Mouse (Mus musculus): Measurements from ENCODE around the gene Snx33. TPM values are rescaled to one million over a fixed set of nuclear protein-coding genes. Genes with fewer than 3 reads are reported as not detected.
A peak's percentile ranks its signal among the peaks of the same experiment; 100 is the strongest.

Gene Snx33
- polyA plus RNA-seq, 1 experiment from 2014 or later: 8.6 TPM

DNA sequence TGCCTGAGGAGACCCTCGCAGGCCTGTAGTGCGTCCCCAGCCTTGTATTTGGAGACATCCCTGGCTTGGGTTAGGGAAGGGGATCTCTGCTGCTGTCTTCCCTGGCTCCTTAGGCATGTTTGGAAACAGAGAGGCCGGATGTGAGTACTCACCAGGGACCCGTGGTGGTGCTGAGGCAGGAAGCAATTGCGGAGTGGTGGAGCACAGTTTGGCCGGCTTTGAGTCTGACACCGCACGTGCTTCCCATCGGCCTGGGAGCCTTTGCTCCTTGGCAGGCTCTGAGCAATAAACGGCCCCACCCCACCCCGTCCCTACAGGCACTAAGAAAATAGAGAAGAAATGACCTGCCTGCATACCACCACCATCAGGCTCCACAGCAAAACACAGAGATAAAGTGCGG, 45.4 kb downstream of the Snx33 start:
- no peak for DNase-seq (ENCODE audit: extremely low spot score, low spot score)
- Histone ChIP-seq H3K4me3 (no peak overlapping the region), H3K27ac (no peak overlapping the region), H3K27me3 (ENCODE audit: poor library complexity, severe bottlenecking) (no peaks in the 10 kb centered on the region), H3K4me1 (peaks cover 8% of the 10 kb centered on the region), H3K9me3 (no peaks in the 10 kb centered on the region), H3K36me3 (replicated peaks) (no peaks in the 10 kb centered on the region)
- 86% methylated on average over 12 of the region's 12 CpGs for WGBS

DNA sequence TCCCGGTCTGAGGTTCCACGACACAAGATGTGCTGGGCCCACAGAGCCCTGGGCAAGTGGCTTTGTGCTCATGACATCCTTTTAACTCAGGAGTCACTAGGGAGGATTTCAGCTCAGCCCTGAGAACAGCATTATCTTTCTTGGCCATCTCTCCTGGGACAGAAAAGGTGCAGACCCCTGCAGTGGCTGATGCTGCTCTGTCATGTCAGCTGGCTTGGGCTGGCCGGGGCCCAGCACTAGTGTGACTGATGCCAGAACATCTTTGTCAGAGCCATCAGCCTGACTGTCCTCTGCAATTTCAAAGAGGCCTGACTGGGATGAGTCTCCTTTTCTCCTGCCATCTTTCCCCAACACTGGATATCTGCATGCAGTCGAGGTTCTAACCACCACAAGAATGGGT, 45.9 kb downstream of the Snx33 start:
- H3K4me1 ChIP-seq: peaks cover 8% of the 10 kb centered on the region
- no peaks in the 10 kb centered on the region for H3K27me3 ChIP-seq (ENCODE audit: poor library complexity, severe bottlenecking)
- no peak for DNase-seq (ENCODE audit: extremely low spot score, low spot score)
- no peaks in the 10 kb centered on the region for H3K36me3 ChIP-seq (replicated peaks)
- H3K9me3 ChIP-seq: no peaks in the 10 kb centered on the region
- H3K4me3 ChIP-seq: no peak overlapping the region
- H3K27ac ChIP-seq: no peak overlapping the region
- 69% methylated on average over 4 of the region's 4 CpGs for WGBS

DNA sequence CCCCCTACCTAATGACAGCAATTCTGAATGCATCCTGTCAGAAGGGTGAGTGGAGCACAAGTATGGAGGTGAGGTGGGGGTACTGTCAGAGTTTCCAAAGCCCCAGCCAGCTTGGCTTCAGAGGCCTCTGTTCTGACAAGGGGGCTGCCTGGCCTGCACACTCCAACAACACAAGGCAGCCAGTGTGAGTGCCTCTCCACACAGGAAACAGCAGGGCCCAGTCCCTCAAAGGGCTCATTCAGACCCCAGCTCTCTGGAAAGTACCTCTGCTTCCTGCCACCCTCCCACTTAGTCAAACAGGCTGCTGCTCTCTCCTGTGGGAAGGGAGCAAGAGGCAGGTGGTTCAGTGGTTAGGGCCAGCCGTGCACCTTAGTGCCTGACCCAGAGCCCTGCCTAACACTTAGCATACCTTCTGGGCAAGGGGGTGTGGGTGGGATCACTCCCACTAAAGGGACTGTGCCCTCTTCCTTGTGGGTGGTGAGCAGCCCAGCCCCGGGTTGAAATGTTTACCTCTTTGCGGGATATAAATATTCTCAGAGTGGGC, 46.6 kb downstream of the Snx33 start:
- WGBS: 76% methylated on average over 3 of the region's 3 CpGs

DNA sequence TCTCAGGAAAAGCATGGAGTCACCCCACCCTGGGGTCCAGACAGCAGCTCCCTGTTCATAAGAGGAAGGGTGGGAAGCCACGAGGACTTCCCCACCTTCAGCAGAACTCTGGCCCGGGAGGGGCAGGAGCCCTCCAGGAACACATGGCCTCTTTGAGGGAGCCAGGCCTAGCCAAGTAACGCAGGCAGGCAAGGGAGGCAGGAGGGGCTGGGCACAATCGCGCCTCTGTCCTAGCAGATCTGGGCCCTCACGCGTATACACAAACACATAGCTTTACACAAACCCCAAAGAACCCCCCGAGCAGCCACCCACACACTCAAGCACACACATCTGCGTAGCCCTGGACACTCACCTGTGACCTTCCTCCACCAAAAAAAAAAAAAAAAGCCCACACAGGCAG, 47.4 kb downstream of the Snx33 start:
- 63% methylated on average over 9 of the region's 9 CpGs for WGBS
- no peaks in the 10 kb centered on the region for H3K36me3 ChIP-seq (replicated peaks)
- no peak for DNase-seq (ENCODE audit: extremely low spot score, low spot score)
- peak overlapping the region; percentile 25; the same call in 1 of the 2 replicates for H3K27ac ChIP-seq
- H3K9me3 ChIP-seq: no peaks in the 10 kb centered on the region
- H3K4me3 ChIP-seq: no peak overlapping the region
- no peaks in the 10 kb centered on the region for H3K27me3 ChIP-seq (ENCODE audit: poor library complexity, severe bottlenecking)
- H3K4me1 ChIP-seq: peaks cover 13% of the 10 kb centered on the region

More for the DNA sequence above, 46.6 kb downstream of the Snx33 start:
- H3K4me3 ChIP-seq: no peak overlapping the region
- no peak overlapping the region for H3K27ac ChIP-seq
- no peaks in the 10 kb centered on the region for H3K9me3 ChIP-seq
- no peaks in the 10 kb centered on the region for H3K36me3 ChIP-seq (replicated peaks)
- H3K27me3 ChIP-seq (ENCODE audit: poor library complexity, severe bottlenecking): no peaks in the 10 kb centered on the region
- no peak for DNase-seq (ENCODE audit: extremely low spot score, low spot score)
- H3K4me1 ChIP-seq: peaks cover 13% of the 10 kb centered on the region

DNA sequence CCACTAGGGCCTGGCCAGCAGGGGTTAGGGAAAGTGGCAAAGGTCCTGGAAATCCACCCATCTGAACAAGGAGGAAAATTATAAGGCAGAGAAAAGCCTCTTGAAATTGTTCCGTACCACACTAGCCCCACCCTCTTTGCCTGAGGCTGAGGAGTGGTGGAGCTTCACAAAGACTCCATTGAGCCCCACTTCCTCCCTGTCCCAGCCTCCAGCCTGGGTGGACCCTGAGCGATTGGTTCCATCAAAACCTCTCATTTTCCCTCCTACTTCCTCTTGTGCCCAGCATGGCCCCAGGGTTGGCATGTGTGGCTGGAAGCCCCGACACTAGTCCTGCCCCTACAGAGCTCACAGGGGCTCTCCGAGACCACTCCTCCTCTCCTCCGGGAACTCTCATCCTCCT, 50.9 kb downstream of the Snx33 start:
- no peak for DNase-seq (ENCODE audit: extremely low spot score, low spot score)
- Histone ChIP-seq H3K36me3 (replicated peaks) (no peaks in the 10 kb centered on the region), H3K4me3 (no peak overlapping the region), H3K27me3 (ENCODE audit: poor library complexity, severe bottlenecking) (no peaks in the 10 kb centered on the region), H3K4me1 (peaks cover 13% of the 10 kb centered on the region), H3K9me3 (no peaks in the 10 kb centered on the region), H3K27ac (0 out of 2 replicates have a peak overlapping the region, but pooled peaks have one; percentile 40)
- 75% methylated on average over 5 of the region's 5 CpGs for WGBS

DNA sequence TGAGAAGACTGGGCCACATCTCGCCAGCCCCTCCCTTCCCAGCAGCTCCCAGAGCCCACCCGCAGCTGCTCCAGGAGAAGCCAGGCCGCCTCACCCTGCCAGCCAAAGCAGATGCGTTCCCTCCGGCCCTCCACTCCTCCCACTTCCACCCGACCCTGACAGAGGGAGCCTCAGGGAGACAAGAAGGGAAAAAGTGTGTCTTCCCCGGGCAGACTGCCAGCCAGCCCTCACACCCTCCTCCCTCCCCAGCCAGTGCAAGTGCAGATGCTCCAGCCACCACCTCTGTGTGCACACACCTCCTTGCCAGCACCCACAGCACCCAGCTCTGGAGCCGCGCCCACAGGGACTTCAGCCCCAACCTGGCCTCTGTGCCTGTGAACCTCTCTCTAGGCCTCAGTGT, 51.4 kb downstream of the Snx33 start:
- Histone ChIP-seq H3K4me1 (peaks cover 12% of the 10 kb centered on the region), H3K9me3 (no peaks in the 10 kb centered on the region), H3K36me3 (replicated peaks) (no peaks in the 10 kb centered on the region), H3K27ac (0 out of 2 replicates have a peak overlapping the region, but pooled peaks have one; percentile 40), H3K4me3 (no peak overlapping the region), H3K27me3 (ENCODE audit: poor library complexity, severe bottlenecking) (no peaks in the 10 kb centered on the region)
- WGBS: 64% methylated on average over 9 of the region's 9 CpGs
- no peak for DNase-seq (ENCODE audit: extremely low spot score, low spot score)

DNA sequence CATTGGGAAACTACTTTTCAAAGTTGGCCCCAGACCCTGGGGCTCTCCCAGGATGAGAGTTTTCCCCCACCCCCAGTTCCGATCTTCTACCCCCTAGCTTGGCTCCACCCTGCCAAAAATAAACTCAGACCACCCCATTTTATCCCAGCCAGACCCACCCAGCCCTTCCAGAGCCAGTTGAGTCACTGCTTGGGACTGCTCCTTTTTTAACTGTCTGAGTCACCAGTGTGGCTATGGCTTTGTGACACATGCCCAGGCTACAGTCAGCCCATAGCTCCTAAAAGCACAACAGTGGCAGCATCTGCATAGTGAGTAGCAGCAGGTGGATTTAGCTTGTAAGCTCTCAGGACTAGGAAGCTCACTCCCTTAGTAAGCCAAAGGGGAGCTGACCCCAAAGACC, 55.1 kb downstream of the Snx33 start:
- 86% methylated on average over 1 of the region's 1 CpGs for WGBS
- Histone ChIP-seq H3K9me3 (no peaks in the 10 kb centered on the region), H3K36me3 (replicated peaks) (no peaks in the 10 kb centered on the region), H3K4me3 (no peak overlapping the region), H3K27me3 (ENCODE audit: poor library complexity, severe bottlenecking) (peaks cover 5% of the 10 kb centered on the region; the same call in 1 of the 2 replicates), H3K4me1 (peaks cover 14% of the 10 kb centered on the region), H3K27ac (no peak overlapping the region)
- DNase-seq (ENCODE audit: extremely low spot score, low spot score): no peak

DNA sequence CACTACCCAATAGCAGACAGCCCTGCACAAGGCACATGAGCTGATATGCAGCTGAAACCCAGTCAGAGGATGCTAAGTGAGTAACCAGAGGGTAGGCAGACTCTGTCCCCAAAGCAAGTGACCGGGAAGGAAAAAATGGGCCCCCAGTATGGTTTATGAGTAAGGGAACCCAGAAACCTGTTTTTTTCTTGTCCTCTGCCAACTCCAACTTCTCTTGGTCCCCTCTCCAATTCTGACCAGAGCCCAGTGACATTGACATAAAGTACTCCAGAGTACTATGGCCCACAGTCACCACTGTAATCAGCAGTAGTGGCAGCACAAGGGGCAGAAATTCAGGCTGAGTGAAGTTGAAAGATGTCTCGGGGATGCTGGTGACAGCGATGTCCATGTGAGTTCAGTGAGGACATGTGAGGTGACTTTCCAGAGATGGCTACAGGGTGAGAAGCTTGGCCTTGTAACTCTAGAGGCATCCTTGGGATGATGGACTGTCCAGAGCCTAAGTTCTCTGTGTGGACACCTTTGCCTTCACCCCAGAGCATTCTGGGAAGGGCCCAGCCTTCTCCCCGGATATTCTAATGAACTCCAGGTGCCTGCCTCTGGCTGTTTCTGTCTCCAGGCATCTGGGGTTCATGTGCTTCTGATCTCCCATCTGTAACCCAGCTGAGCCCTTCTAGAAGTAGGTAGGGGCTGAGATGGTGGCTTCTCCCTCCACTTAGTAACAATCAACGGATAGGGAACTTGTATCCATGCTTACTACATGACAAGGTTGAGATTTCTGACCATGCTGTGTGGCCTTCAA, 55.9 kb downstream of the Snx33 start:
- Histone ChIP-seq H3K4me1 (peaks cover 16% of the 10 kb centered on the region), H3K9me3 (no peaks in the 10 kb centered on the region), H3K4me3 (no peak overlapping the region), H3K36me3 (replicated peaks) (no peaks in the 10 kb centered on the region), H3K27ac (no peak overlapping the region), H3K27me3 (ENCODE audit: poor library complexity, severe bottlenecking) (peaks cover 13% of the 10 kb centered on the region)
- whole genome bisulfite sequencing: 87% methylated on average over 5 of the region's 5 CpGs
- DNase-seq (ENCODE audit: extremely low spot score, low spot score): no peak

DNA sequence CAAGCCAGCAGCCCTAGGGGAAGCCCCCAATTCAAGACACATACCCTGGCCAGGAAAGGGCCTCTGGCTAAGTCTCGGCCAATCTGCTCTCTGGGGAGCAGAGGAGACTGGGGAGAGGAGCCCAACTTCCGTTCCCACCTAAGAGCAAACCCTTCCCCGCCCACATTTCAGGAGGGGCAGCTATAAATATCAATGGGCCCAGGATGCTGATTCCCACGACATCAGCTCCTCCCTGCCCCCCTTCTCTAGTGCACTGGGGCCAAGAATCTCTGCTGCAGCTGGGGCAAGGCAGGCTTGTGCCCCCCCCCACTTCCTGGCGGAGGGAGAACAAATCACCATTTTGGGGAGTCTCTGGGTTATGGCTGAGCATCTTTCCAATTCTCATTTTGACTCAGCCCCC, 57.0 kb downstream of the Snx33 start:
- no peaks in the 10 kb centered on the region for H3K36me3 ChIP-seq (replicated peaks)
- WGBS: 65% methylated on average over 5 of the region's 5 CpGs

DNA sequence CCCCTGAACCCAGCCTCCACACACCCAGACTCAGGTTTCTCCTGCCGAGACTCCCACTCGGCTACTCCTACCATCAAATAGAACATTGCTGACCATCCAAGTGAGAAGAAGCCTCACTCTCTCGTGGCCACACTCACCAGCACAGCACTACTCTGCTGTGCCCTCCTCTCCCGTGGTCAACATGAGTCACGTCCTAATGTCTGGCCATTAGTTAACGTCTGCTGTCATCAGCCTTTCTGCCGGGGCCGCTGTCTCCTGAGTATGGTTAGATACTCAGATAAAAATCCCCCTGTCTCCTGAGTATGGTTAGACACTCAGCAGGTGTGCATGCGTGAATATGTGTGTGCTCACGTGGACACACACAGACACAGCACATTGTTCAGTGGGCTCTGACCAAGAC, 57.4 kb downstream of the Snx33 start:
- Histone ChIP-seq H3K9me3 (no peaks in the 10 kb centered on the region), H3K27ac (no peak overlapping the region), H3K4me3 (no peak overlapping the region), H3K36me3 (replicated peaks) (no peaks in the 10 kb centered on the region), H3K4me1 (peaks cover 11% of the 10 kb centered on the region), H3K27me3 (ENCODE audit: poor library complexity, severe bottlenecking) (peaks cover 29% of the 10 kb centered on the region)
- no peak for DNase-seq (ENCODE audit: extremely low spot score, low spot score)
- 84% methylated on average over 10 of the region's 10 CpGs for WGBS

More for the DNA sequence above, 57.0 kb downstream of the Snx33 start:
- no peak for DNase-seq (ENCODE audit: extremely low spot score, low spot score)
- Histone ChIP-seq H3K4me3 (no peak overlapping the region), H3K27ac (no peak overlapping the region), H3K9me3 (no peaks in the 10 kb centered on the region), H3K27me3 (ENCODE audit: poor library complexity, severe bottlenecking) (peaks cover 25% of the 10 kb centered on the region), H3K4me1 (peaks cover 11% of the 10 kb centered on the region)

DNA sequence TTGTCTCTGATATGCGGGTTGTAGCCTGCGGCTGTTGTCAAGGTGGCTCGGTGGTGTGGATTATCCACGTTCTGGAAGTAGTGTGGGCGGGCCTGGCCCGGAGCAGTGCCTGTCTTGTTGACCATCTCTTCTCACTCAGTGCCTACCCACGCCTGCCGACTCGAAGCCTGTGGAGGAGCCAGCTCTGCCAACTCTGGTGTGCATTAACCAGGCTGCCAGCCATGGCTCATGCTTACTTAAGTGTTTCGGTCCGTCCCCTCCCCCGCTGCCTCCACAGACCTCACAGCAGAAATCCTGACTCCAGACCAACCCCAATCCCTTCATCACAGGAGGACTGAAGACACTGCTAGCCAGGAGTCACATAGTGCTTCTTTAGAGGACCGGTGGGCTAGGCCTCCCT, 58.6 kb downstream of the Snx33 start:
- Histone ChIP-seq H3K27me3 (ENCODE audit: poor library complexity, severe bottlenecking) (peaks cover 41% of the 10 kb centered on the region), H3K4me3 (no peak overlapping the region), H3K4me1 (peaks cover 23% of the 10 kb centered on the region), H3K9me3 (no peaks in the 10 kb centered on the region), H3K36me3 (replicated peaks) (no peaks in the 10 kb centered on the region), H3K27ac (no peak overlapping the region)
- DNase-seq (ENCODE audit: extremely low spot score, low spot score): no peak
- 77% methylated on average over 13 of the region's 13 CpGs for WGBS

DNA sequence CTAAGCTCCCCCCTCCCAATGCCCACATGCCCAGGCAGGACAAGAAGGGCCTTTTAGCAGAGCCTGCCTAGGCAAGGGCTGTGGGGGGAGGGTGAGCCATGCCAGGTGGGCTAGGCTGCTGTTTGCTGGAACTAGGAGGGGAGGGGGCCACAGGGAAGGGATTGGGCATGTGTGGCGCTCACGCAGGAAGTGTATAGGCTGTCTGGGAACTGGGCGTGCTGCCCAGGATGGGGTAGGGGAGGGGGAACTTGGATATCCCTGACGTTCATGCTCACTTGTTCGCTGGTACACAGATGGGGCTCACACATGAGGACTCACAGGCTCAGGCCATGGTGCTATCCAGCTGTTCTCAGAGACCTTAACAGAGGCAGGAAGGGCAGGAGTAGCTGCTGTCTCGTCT, 59.9 kb downstream of the Snx33 start:
- no peak overlapping the region for H3K4me3 ChIP-seq
- no peak for DNase-seq (ENCODE audit: extremely low spot score, low spot score)
- H3K36me3 ChIP-seq (replicated peaks): no peaks in the 10 kb centered on the region
- 60% methylated on average over 6 of the region's 6 CpGs for WGBS
- peaks cover 54% of the 10 kb centered on the region for H3K27me3 ChIP-seq (ENCODE audit: poor library complexity, severe bottlenecking)
- H3K4me1 ChIP-seq: peaks cover 33% of the 10 kb centered on the region
- H3K27ac ChIP-seq: peak overlapping the region; percentile 35; the same call in 1 of the 2 replicates
- H3K9me3 ChIP-seq: no peaks in the 10 kb centered on the region
